Mouse (Mus musculus): ENCODE results near the gene Prr30. TPM values are rescaled to one million over a fixed set of nuclear protein-coding genes. Genes with fewer than 3 reads are reported as not detected.

The Prr30 gene
- polyA plus RNA-seq, 1 experiment, result 0.20 TPM

GRCm38 (mm10) chr14:101172258-101172657 is 27.9 kb downstream of the Prr30 start:
- TF ChIP-seq POLR2A (IDR thresholded peaks at IDR 0.05; ENCODE audit: control insufficient read depth, extremely low read depth, insufficient read depth, low read length, poor library complexity), result no peak
- TF ChIP-seq CTCF (IDR thresholded peaks at IDR 0.05; ENCODE audit: borderline replicate concordance, control insufficient read depth, extremely low read depth, insufficient read depth, low read length, poor library complexity), result no peak
- no peak overlapping the region for H3K27ac ChIP-seq (ENCODE audit: control insufficient read depth, insufficient read depth, low read length)
- DNase-seq, result no peak
- H3K4me3 ChIP-seq (ENCODE audit: control insufficient read depth, insufficient read depth, low read length), result no peak overlapping the region
- WGBS, result 92% methylated on average over 4 of the region's 4 CpGs
- no peaks in the 10 kb centered on the region for H3K36me3 ChIP-seq (ENCODE audit: control insufficient read depth, insufficient read depth, low read length)
- no peaks in the 10 kb centered on the region for H3K4me1 ChIP-seq (replicated peaks; ENCODE audit: control insufficient read depth, insufficient read depth, low read length)
- H3K27me3 ChIP-seq (ENCODE audit: control insufficient read depth, insufficient read depth, low read length), result no peaks in the 10 kb centered on the region

All from thymus, adult 2 months (tissue).